Mouse (Mus musculus) frontal cortex, postnatal 14 days (tissue): ENCODE results near the gene Xylt1.

Source experiments
- DNase-seq, 2 experiments: peaks; one replicate each; pipeline ENCODE4 v3.0.0; 2022; ENCODE audit warnings: low spot score in 2 of 2

Xylt1 gene

GRCm38 (mm10) chr7:117564627-117565026 lies 183.8 kb downstream of the Xylt1 start:
- no peak for DNase-seq

GRCm38 (mm10) chr7:117566115-117566514 lies 185.3 kb downstream of the Xylt1 start:
- DNase-seq, result no peak

GRCm38 (mm10) chr7:117566833-117567232 lies 186.1 kb downstream of the Xylt1 start:
- DNase-seq, result no peak

GRCm38 (mm10) chr7:117567252-117567651 lies 186.5 kb downstream of the Xylt1 start:
- DNase-seq, result no peak

GRCm38 (mm10) chr7:117567653-117568340 lies 187.0 kb downstream of the Xylt1 start:
- no peak for DNase-seq

- DNase-seq, result no peak
Observed at GRCm38 (mm10) chr7:117571131-117571530, 190.4 kb downstream of the Xylt1 start.

- no peak for DNase-seq
Observed at GRCm38 (mm10) chr7:117571713-117572112, 190.9 kb downstream of the Xylt1 start.

- DNase-seq, result no peak
Observed at GRCm38 (mm10) chr7:117573170-117573569, 192.4 kb downstream of the Xylt1 start.

- no peak for DNase-seq
Observed at GRCm38 (mm10) chr7:117575417-117575816, 194.6 kb downstream of the Xylt1 start.

GRCm38 (mm10) chr7:117577035-117577434 lies 196.3 kb downstream of the Xylt1 start:
- DNase-seq, result no peak

- DNase-seq, result no peak
Observed at GRCm38 (mm10) chr7:117585164-117585563, 204.4 kb downstream of the Xylt1 start.

- DNase-seq, result no peak
Observed at GRCm38 (mm10) chr7:117586811-117587210, 206.0 kb downstream of the Xylt1 start.

- DNase-seq, result no peak
Observed at GRCm38 (mm10) chr7:117587234-117587929, 206.6 kb downstream of the Xylt1 start.

- no peak for DNase-seq
Observed at GRCm38 (mm10) chr7:117588426-117588825, 207.6 kb downstream of the Xylt1 start.

GRCm38 (mm10) chr7:117589359-117589758 lies 208.6 kb downstream of the Xylt1 start:
- no peak for DNase-seq

- no peak for DNase-seq
Observed at GRCm38 (mm10) chr7:117589820-117590219, 209.0 kb downstream of the Xylt1 start.

- DNase-seq, result no peak
Observed at GRCm38 (mm10) chr7:117594191-117594590, 213.4 kb downstream of the Xylt1 start.

GRCm38 (mm10) chr7:117595029-117595695 lies 214.4 kb downstream of the Xylt1 start:
- DNase-seq, result peak in 1 of 2 experiments; percentile 37

GRCm38 (mm10) chr7:117600443-117600842 lies 219.7 kb downstream of the Xylt1 start:
- DNase-seq, result no peak

- no peak for DNase-seq
Observed at GRCm38 (mm10) chr7:117610439-117610838, 229.7 kb downstream of the Xylt1 start.

GRCm38 (mm10) chr7:117612788-117613473 lies 232.2 kb downstream of the Xylt1 start:
- no peak for DNase-seq

- DNase-seq, result no peak
Observed at GRCm38 (mm10) chr7:117613796-117614195, 233.0 kb downstream of the Xylt1 start.
